13 mouse cellular contexts compared by ENCODE assay signal in the genomic region with DNA sequence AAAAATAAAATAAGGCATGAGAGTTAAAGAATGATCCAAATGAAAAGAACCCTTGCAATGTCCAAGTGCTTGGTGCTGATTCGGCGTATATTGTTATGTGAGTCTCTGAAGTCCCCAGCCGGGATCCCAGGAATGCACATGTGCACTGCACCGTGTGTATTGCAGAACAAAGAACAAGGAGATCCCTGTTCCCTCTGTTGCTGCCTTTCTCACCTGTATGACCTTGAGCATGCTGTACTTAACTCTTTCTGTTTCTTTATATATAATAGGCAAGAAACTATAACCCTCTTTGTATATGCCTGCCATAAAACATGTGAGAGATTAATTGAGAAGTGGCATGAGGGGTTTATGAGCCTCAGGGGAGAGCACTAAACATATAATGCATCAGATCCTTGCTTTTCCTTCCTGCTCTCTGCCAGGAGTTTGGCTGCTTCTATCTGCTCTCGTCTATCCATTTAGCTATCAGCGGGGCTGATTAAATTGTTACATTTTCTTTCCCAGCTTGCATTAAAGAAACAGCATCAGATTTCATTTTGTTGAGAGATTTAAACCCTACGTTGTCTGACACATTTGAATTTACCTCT.
DNase-seq lines count a peak whose midpoint lies in the region; ATAC-seq lines count a peak whose summit lies in the region.
"Had no signal": no experiment of that assay in that cellular context is flagged by ENCODE, and none has a peak within 500 bp of the region (broad histone marks: within the 10 kb centered on the region; RNA-seq: fewer than 3 reads in every experiment).

No protein-coding gene starts in this region.

- no peak for DNase-seq in forebrain, embryonic 11.5 days (ENCODE audit: low spot score)
- peak; percentile 36 for DNase-seq in limb, embryonic 10.5 days (ENCODE audit: low spot score)
- DNase-seq in cerebellum, postnatal 14 days, result no peak
- DNase-seq in adipocyte (ENCODE audit: low spot score), result no peak
- DNase-seq: heart, postnatal 10 days; lung, postnatal 10 days; right cerebral cortex, postnatal 14 days had no signal

- H3K4me2 ChIP-seq in forebrain, embryonic 11.5 days (ENCODE audit: low read depth, low read length, severe bottlenecking), result no peak overlapping the region
- H3K4me2 ChIP-seq in forebrain, embryonic 16.5 days (ENCODE audit: low read length), result no peak overlapping the region
- no peak overlapping the region for H3K4me2 ChIP-seq in forebrain, embryonic 15.5 days (replicated peaks)
- peak overlapping the region; percentile 37 for H3K4me2 ChIP-seq in neural tube, embryonic 13.5 days
- H3K4me2 ChIP-seq: kidney, embryonic 15.5 days; liver, embryonic 11.5 days had no signal

- WGBS in forebrain, embryonic 11.5 days, result 38% methylated on average over 7 of the region's 7 CpGs
- WGBS in forebrain, embryonic 16.5 days, result 30% methylated on average over 7 of the region's 7 CpGs
- WGBS in forebrain, embryonic 15.5 days, result 37% methylated on average over 7 of the region's 7 CpGs
- WGBS in limb, embryonic 10.5 days, result 69% methylated on average over 7 of the region's 7 CpGs
- 18% methylated on average over 7 of the region's 7 CpGs for WGBS in neural tube, embryonic 13.5 days

- H3K9ac ChIP-seq in forebrain, embryonic 11.5 days (ENCODE audit: low read length), result no peak overlapping the region
- H3K9ac ChIP-seq in forebrain, embryonic 16.5 days (replicated peaks; ENCODE audit: low read depth, low read length), result no peak overlapping the region
- H3K9ac ChIP-seq in forebrain, embryonic 15.5 days (replicated peaks), result no peak overlapping the region
- no peak overlapping the region for H3K9ac ChIP-seq in neural tube, embryonic 13.5 days
- H3K9ac ChIP-seq: kidney, embryonic 15.5 days had no signal

- no peak overlapping the region for H3K4me3 ChIP-seq in forebrain, embryonic 11.5 days (ENCODE audit: low read depth, low read length)
- no peak overlapping the region for H3K4me3 ChIP-seq in forebrain, embryonic 16.5 days (replicated peaks; ENCODE audit: low read length)
- no peak overlapping the region for H3K4me3 ChIP-seq in forebrain, embryonic 15.5 days
- H3K4me3 ChIP-seq in limb, embryonic 10.5 days, result no peak overlapping the region
- no peak overlapping the region for H3K4me3 ChIP-seq in neural tube, embryonic 13.5 days
- H3K4me3 ChIP-seq: kidney, embryonic 15.5 days had no signal

- ATAC-seq in forebrain, embryonic 11.5 days (replicated peaks; ENCODE audit: low FRiP score), result peak; percentile 65; the same call in 1 of the 2 replicates
- no peak; the same call in 1 of the 2 replicates for ATAC-seq in forebrain, embryonic 16.5 days
- ATAC-seq in forebrain, embryonic 15.5 days (replicated peaks), result no peak
- peak; percentile 82 for ATAC-seq in neural tube, embryonic 13.5 days (ENCODE audit: low read depth)
- no peak for ATAC-seq in erythroblast, adult 5-6 weeks (replicated peaks; ENCODE audit: low FRiP score, poor library complexity, severe bottlenecking)

- H3K4me1 ChIP-seq in forebrain, embryonic 11.5 days (replicated peaks; ENCODE audit: control insufficient read depth, insufficient read depth, low read length), result peaks cover 5% of the 10 kb centered on the region; the same call in 1 of the 2 replicates
- peaks cover 5% of the 10 kb centered on the region; the same call in 1 of the 2 replicates for H3K4me1 ChIP-seq in forebrain, embryonic 16.5 days (replicated peaks; ENCODE audit: control insufficient read depth, insufficient read depth, low read length)
- peaks cover 15% of the 10 kb centered on the region for H3K4me1 ChIP-seq in forebrain, embryonic 15.5 days
- peaks cover 17% of the 10 kb centered on the region for H3K4me1 ChIP-seq in limb, embryonic 10.5 days
- H3K4me1 ChIP-seq in neural tube, embryonic 13.5 days (replicated peaks), result peaks cover 35% of the 10 kb centered on the region
- H3K4me1 ChIP-seq: kidney, embryonic 15.5 days had no signal

- H3K27ac ChIP-seq in forebrain, embryonic 11.5 days (ENCODE audit: low read depth, low read length), result no peak overlapping the region
- no peak overlapping the region for H3K27ac ChIP-seq in forebrain, embryonic 16.5 days (ENCODE audit: low read length)
- peak overlapping the region; percentile 19; the same call in 1 of the 2 replicates for H3K27ac ChIP-seq in forebrain, embryonic 15.5 days (replicated peaks)
- peak overlapping the region; percentile 42 for H3K27ac ChIP-seq in limb, embryonic 10.5 days
- peak overlapping the region; percentile 69 for H3K27ac ChIP-seq in neural tube, embryonic 13.5 days (replicated peaks)
- H3K27ac ChIP-seq: kidney, embryonic 15.5 days had no signal

- no peaks in the 10 kb centered on the region for H3K27me3 ChIP-seq in forebrain, embryonic 11.5 days (ENCODE audit: control insufficient read depth, insufficient read depth, low read length)
- no peaks in the 10 kb centered on the region for H3K27me3 ChIP-seq in forebrain, embryonic 16.5 days (replicated peaks; ENCODE audit: control insufficient read depth, insufficient read depth, low read length)
- H3K27me3 ChIP-seq in forebrain, embryonic 15.5 days, result no peaks in the 10 kb centered on the region
- no peaks in the 10 kb centered on the region for H3K27me3 ChIP-seq in limb, embryonic 10.5 days (ENCODE audit: low read depth, poor library complexity, severe bottlenecking)
- H3K27me3 ChIP-seq in neural tube, embryonic 13.5 days, result no peaks in the 10 kb centered on the region
- H3K27me3 ChIP-seq: kidney, embryonic 15.5 days had no signal

- H3K9me3 ChIP-seq in forebrain, embryonic 11.5 days (ENCODE audit: control insufficient read depth, low read length), result no peaks in the 10 kb centered on the region
- no peaks in the 10 kb centered on the region for H3K9me3 ChIP-seq in forebrain, embryonic 16.5 days (ENCODE audit: control insufficient read depth, low read length)
- no peaks in the 10 kb centered on the region for H3K9me3 ChIP-seq in forebrain, embryonic 15.5 days
- H3K9me3 ChIP-seq in limb, embryonic 10.5 days (replicated peaks), result no peaks in the 10 kb centered on the region
- no peaks in the 10 kb centered on the region for H3K9me3 ChIP-seq in neural tube, embryonic 13.5 days
- H3K9me3 ChIP-seq: kidney, embryonic 15.5 days had no signal

- H3K36me3 ChIP-seq in forebrain, embryonic 11.5 days (ENCODE audit: control insufficient read depth, insufficient read depth, low read length), result no peaks in the 10 kb centered on the region
- H3K36me3 ChIP-seq in forebrain, embryonic 16.5 days (ENCODE audit: control insufficient read depth, insufficient read depth), result no peaks in the 10 kb centered on the region
- no peaks in the 10 kb centered on the region for H3K36me3 ChIP-seq in forebrain, embryonic 15.5 days
- H3K36me3 ChIP-seq in limb, embryonic 10.5 days, result no peaks in the 10 kb centered on the region
- H3K36me3 ChIP-seq in neural tube, embryonic 13.5 days, result no peaks in the 10 kb centered on the region
- H3K36me3 ChIP-seq: kidney, embryonic 15.5 days had no signal

Comparison
In these comparisons a context has a peak if more than half of its experiments do, and no peak if none do; other contexts are left out.
1. ATAC-seq: peak in forebrain, embryonic 11.5 days (single experiment) and neural tube, embryonic 13.5 days (single experiment); none in forebrain, embryonic 16.5 days (single experiment), forebrain, embryonic 15.5 days (single experiment) and erythroblast, adult 5-6 weeks (single experiment).
2. H3K27ac ChIP-seq: peak in forebrain, embryonic 15.5 days (single experiment), limb, embryonic 10.5 days (single experiment) and neural tube, embryonic 13.5 days (single experiment); none in forebrain, embryonic 11.5 days (single experiment) and forebrain, embryonic 16.5 days (single experiment).